Mouse (Mus musculus) gastrocnemius, postnatal 14 days (tissue): ENCODE data around the gene Olfr1036. TPM values are rescaled to one million over a fixed set of nuclear protein-coding genes. Genes with fewer than 3 reads are reported as not detected.
"Not testable (repeated sequence)": the region's sequence is repeated elsewhere in the genome, so short reads cannot be mapped to it uniquely, and the experiment has no call there.

Experiments used
- DNase-seq: peaks from one replicate; pipeline ENCODE4 v3.0.0; 2021; ENCODE audit warnings: mixed read lengths
- intact Hi-C: fragments of 180-260 bp; cut with DNase I; formaldehyde crosslinking; loops from one replicate; pipeline ENCODE4 v1.15.1; 2025; ENCODE audit warnings: low total_unique reads
- long read RNA-seq, 2 experiments: library from polyadenylated mRNA; stranded (forward); transcript quantifications; one replicate each; pipeline ENCODE4 v2.0.0; 2021
- total RNA-seq, 2 experiments: library from RNA; stranded (reverse); gene quantifications; 2 replicates each; pipeline ENCODE4 v1.2.3; 2021

The Olfr1036 gene
- total RNA-seq: not detected
- long read RNA-seq, experiment 1: 0 reads
- long read RNA-seq, experiment 2: 0 reads

DNA sequence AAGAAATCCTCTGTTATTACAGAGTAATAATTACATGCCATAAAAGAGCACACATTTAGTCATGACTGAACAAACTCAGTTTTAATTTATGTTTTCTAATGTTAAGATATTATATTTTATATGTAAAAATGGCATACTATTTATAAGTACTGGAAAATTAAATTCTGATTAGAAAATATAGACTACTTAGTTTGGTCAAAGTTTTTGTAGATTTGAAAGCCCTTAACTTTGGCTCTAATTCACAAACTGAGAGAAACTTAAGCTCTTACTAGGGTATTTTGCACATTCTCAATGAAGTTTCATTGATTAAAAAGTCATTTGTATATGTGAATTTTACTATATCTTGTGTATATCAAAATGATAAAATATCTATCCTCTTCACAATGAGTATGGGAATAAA lies at the start of gene Olfr1036:
Gene Olfr1036 (plus strand): TSS at position 301 of the 400 bp plus-strand sequence.
- intact Hi-C loops, DNase-seq: not testable (repeated sequence)

DNA sequence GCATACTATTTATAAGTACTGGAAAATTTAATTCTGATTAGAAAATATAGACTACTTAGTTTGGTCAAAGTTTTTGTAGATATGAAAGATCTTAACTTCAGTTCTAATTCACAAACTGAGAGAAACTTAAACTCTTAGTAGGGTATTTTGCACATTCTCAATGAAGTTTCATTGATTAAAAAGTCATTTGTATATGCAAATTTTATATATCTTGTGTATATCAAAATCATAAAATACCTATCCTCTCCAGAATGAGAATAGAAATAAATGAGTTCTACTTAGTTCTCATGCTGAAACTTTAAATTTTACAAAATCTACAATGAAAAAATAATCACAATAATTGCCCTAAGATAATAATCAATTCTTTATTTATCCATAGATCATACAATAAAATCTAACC lies 28.2 kb upstream of the Olfr1036 start, which contains the start of gene Olfr1034:
Gene Olfr1034 (plus strand): TSS at position 301 of the 400 bp plus-strand sequence.
- no peak for DNase-seq
- intact Hi-C loops: no loop called here

DNA sequence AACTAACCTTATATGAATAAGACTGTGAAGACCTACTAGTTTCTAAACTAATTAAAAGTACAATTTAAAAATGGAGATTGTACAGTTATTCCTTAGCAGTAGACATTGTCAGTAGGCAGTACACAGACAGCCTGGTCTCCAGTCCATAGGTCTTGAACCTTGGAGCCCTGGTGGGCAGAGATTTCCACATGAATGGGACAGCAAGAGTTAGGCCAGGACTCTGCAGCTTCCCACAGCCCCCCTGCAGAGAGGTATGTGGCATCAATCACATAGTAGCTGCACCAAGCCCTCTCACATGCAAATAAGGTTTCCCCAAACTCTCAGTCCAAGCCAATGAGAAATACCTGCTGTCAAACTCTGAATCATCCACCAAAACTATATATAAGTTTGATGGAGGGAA lies 23.0 kb upstream of the Olfr1036 start:
- intact Hi-C loops, DNase-seq: not testable (repeated sequence)

DNA sequence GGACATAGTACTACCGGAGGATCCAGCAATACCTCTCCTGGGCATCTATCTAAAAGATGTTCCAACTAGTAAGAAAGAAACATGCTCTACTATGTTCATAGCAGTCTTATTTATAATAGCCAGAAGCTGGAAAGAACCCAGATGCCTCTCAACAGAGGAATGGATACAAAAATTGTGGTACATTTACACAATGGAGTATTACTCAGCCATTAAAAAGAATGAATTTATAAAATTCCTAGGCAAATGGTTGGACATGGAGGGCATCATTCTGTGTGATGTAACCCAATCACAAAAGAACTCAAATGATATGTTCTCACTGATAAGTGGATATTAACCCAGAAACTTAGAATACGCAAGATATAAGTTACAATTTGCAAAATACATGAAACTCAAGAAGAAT lies 10.0 kb upstream of the Olfr1036 start:
- intact Hi-C loops, DNase-seq: not testable (repeated sequence)

DNA sequence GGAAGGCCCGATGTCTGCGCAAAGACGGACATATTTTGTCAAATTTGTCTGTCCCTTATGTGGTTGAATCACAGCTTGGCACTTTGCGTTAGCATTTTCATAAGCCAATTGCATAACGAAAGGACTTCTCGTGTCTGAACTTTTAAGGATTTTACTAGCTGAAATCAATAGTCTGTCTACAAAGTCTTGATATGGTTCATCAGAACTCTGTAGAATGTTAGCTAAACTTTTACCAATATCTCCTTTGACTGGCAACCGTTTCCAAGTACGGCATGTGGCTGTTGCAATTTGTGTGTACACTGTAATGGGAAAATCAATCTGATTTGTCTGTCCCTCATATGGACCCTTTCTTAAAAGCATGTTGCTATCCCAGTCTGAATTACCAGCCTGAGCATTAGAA lies 3.6 kb upstream of the Olfr1036 start:
- intact Hi-C loops: no loop called here
- DNase-seq: no peak

DNA sequence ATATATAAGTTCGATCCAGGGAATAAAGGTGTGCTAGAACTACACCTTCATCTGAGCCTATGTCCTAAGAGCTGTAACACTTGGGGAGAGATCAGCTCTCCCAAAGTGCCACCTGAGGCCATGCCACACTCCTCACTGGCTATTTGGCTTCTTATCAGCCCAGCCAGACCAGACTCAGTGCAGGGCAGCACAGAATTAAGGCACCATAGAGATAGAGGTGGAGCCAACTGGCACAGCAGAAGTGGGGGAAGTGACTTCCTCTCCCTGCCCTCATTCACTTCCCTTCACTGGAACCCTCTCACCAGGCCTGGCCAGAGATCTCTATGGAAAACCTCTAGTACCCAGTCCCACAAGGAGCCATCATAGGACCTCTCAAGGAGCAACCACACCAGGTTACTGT lies 6.7 kb downstream of the Olfr1036 start:
- intact Hi-C loops, DNase-seq: not testable (repeated sequence)

DNA sequence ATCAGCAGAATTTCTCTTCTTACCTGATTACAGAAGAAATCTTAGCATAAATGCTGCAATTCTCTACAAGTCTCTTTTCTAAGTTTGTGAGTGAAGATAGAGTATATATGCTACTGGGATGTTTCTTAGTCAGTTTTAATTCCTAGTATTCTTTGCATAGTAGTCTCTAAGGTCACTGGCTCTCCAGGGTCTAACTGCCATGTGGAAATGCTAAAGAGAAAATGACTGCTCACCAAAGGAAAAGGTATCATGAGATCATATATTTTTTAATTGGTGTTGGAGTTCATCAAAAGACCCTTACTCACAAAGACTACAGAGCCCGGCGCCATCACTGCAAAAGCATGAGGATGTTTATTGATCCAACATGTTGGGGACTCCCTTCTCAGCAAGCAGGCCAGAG lies 13.5 kb downstream of the Olfr1036 start, which contains the start of gene Olfr1037:
Gene Olfr1037 (minus strand): TSS at position 101 of the 400 bp plus-strand sequence.
- DNase-seq: no peak
- intact Hi-C loops: no loop called here

Other genes with a start within 250 kb of the Olfr1036 start
- not detected for gene Olfr1019, start 228.5 kb upstream of the Olfr1036 start, total RNA-seq
- not detected for gene Olfr1020, start 227.0 kb upstream of the Olfr1036 start, total RNA-seq
- not detected for gene Olfr1022, start 205.4 kb upstream of the Olfr1036 start, total RNA-seq
- gene Olfr1023, start 188.4 kb upstream of the Olfr1036 start, total RNA-seq: not detected
- gene Olfr1024, start 168.9 kb upstream of the Olfr1036 start, total RNA-seq: not detected
- gene Olfr1025-ps1, start 158.8 kb upstream of the Olfr1036 start, total RNA-seq: not detected
- not detected for gene Olfr1026, start 152.4 kb upstream of the Olfr1036 start, total RNA-seq
- gene Olfr1028, start 123.6 kb upstream of the Olfr1036 start, total RNA-seq: not detected
- not detected for gene Olfr1029, start 100.1 kb upstream of the Olfr1036 start, total RNA-seq
- not detected for gene Olfr1030, start 94.7 kb upstream of the Olfr1036 start, total RNA-seq
- gene Olfr1031, start 83.7 kb upstream of the Olfr1036 start, total RNA-seq: not detected
- gene Olfr1032, start 68.5 kb upstream of the Olfr1036 start, total RNA-seq: not detected
- under 1 TPM in 1 of 2 experiments, not detected in 1; 0.64 TPM for gene Olfr1033, start 53.4 kb upstream of the Olfr1036 start, total RNA-seq
- gene Olfr1034, start 28.1 kb upstream of the Olfr1036 start, total RNA-seq: not detected
- gene Olfr1037, start 13.4 kb downstream of the Olfr1036 start, total RNA-seq: not detected
- gene Olfr1039, start 61.9 kb downstream of the Olfr1036 start, total RNA-seq: not detected
- not detected for gene Olfr1040, start 72.7 kb downstream of the Olfr1036 start, total RNA-seq
- gene Olfr1042, start 87.8 kb downstream of the Olfr1036 start, total RNA-seq: not detected
- not detected for gene Olfr1043, start 93.5 kb downstream of the Olfr1036 start, total RNA-seq
- not detected for gene Olfr1044, start 103.8 kb downstream of the Olfr1036 start, total RNA-seq
- gene Olfr52, start 111.7 kb downstream of the Olfr1036 start, total RNA-seq: not detected
- not detected for gene Olfr1045, start 129.0 kb downstream of the Olfr1036 start, total RNA-seq
- gene Olfr1046, start 145.3 kb downstream of the Olfr1036 start, total RNA-seq: not detected
- gene Olfr1047, start 157.4 kb downstream of the Olfr1036 start, total RNA-seq: not detected
- not detected for gene Olfr1048, start 166.3 kb downstream of the Olfr1036 start, total RNA-seq
- not detected for gene Olfr1049, start 184.3 kb downstream of the Olfr1036 start, total RNA-seq
- not detected for gene Olfr1051, start 205.1 kb downstream of the Olfr1036 start, total RNA-seq
- gene Olfr1052, start 218.5 kb downstream of the Olfr1036 start, total RNA-seq: not detected
- gene Olfr1053, start 241.3 kb downstream of the Olfr1036 start, total RNA-seq: not detected